Mouse (Mus musculus) granulocyte monocyte progenitor cell, adult 5-6 weeks (primary cell): ENCODE results near the gene Zbtb34. TPM values are rescaled to one million over a fixed set of nuclear protein-coding genes. Genes with fewer than 3 reads are reported as not detected.

Source experiments
- ATAC-seq: replicated peaks from 2 replicates; pipeline ENCODE4 v1.8.0; 2016; ENCODE audit warnings: mild to moderate bottlenecking, moderate TSS enrichment, inconsistent platforms; ENCODE audit not compliant: poor library complexity, severe bottlenecking
- total RNA-seq, 2 experiments: library from RNA; stranded (forward) in 1 of 2; stranded (reverse) in 1 of 2; fragments of 200-712, 200-1000 nt in 1 of 2; fragments of >200 nt in 1 of 2; fragmentation: Nextera tagmentation in 1 of 2; gene quantifications; 2 replicates each; pipeline ENCODE4 v1.2.3; 2014 to 2017

Zbtb34 gene
- total RNA-seq, 2 experiments from 2014 or later: 20.6 to 23.7 TPM

DNA sequence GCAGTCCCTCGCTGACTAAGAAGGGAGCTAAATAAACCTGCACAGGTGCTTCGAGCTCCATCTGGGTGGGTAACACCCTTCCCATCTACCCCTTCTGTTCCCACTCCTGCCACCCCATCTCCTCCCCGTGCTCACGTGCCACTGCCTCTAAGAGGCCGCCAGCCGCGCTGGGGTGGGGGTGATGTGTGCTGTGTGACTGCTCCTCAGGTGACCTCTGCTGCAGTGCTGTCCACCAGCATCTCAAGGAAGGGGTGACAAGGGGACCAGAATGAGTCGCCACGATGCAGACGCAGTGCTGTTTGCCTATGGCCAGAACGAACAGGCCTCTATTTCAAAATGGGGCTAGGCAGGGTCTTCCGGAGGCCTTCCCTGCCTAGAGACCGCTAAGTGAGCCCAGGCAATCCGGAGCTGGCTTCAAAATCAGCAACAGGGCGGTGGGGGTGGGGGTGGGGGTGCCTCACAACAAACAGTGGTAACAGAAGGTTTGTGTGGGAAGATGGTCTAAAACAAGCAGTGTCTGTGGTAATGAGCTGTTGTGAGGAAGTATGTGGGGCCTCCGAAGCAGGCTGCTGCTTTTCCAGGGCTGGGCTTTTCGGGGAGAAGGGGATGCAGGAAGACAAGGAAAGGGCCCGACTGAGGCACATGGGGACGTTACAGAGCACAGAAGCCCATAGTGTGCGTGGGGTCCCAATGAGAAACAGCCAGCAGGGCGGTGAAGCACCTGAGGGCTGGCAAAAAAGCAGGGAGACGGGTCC, 18.2 kb upstream of the Zbtb34 start:
- no peak for ATAC-seq

DNA sequence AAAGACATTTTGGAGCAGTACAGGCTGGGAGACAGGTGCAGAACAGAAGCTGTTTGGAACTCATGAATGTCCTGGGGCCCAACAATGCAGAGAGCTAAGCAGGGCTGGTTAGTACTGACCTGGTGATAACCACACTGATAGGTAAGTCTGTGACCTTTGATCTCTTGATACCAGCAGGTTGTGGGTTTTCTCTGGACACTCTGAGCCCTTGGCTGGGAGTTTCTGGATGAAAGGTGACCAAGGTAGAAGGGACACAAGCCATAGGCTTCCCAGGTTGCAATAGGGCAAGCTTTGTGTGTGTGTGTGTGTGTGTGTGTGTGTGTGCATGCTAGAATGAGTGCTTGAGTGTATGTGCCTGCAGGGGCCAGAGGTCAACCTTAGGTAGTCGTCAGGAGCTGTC, 15.7 kb upstream of the Zbtb34 start:
- ATAC-seq: no peak

DNA sequence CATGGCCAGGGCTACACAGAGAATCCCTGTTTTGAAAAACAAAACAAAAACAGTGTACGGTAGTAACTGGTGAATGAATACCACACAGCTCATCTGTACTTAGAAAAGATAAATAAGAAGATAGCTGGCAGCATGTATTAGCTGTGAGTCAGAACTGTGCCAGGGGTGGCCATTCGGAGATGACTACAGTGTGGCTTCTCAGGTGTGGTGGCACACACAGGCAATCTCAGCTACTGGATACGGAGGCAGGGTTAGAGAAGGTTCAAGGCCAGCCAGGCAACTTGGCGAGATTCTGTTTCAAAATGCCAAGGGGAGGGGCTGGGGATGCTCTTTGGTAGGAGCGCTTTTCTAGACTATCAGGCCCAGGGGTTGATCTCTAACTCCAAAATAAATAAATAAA, 14.6 kb upstream of the Zbtb34 start:
- no peak for ATAC-seq

DNA sequence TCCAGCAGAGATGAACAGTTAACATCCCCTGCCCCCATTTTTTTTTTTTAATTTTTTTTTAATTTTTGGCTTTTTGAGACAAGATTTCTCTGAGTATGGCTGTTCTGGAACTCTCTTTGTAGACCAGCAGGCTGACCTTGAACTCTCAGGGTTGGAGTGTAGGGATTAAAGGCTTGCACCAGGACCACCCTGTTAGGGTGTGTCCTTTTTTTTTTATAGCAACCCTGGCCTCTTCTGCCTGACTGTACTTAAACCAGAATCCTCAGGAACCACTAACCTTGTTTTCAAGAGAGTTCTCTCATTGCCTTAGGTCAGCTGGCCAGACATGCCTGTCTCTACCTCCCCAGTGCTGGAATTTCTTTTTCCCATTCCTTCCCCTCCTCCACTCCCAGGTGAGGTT, 13.7 kb upstream of the Zbtb34 start:
- no peak for ATAC-seq

DNA sequence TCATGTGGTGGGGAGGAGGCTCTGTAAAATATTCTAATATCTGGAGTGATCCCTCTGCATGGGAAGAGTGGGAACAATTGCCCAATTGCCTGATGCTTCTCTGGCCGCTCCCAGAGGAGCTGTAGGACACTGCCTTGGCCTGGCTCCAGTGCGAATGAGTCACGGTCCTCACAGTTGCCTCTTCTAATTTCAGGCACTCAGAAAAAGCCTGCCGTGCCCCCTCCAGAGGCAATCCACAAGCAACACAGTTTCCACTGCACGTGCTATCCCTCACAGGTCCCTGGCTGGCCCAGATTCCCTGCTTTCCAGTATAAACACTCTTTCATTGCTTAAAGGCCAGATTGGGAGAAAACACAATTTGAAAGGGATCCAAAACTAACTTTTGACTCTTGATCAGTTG, 13.2 kb upstream of the Zbtb34 start:
- no peak for ATAC-seq

DNA sequence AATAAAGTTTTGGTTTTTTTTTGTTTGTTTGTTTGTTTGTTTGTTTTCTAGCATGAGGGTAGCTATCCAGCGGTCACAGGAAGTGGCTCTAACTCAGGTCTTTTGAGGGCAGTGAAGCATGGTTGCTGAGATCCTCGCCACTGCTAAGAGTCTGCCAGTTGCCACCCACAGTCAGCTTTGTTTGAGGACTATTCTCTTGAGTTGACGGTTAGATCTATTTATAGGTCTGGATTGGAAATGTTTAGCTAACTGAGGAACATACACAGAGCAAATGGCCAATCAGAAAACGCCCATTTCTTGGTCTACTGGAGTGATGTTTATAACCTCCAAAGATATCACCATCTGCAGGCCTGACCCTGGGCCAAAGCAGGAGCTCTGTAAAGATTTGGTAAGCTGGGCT, 11.6 kb upstream of the Zbtb34 start:
- ATAC-seq: no peak

DNA sequence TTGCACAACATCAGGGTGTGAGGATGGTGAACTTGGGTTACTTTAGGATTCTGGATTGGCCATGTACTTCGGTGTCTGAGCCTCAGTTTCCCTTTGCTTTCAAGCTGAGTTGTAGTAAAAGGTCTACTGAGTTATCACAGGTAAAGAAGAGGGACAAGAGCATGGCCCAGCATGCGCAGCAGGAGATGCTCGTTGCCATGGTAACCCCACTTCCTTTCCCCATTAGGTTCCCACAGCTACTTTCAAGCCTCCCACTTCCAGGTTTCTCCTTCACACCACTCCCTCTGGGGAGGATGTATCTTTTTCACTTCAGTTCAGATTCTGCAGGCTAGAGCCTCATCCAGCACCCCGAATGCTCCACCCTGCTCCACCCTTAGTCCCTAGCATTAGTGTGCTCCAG, 9.8 kb upstream of the Zbtb34 start:
- no peak for ATAC-seq

DNA sequence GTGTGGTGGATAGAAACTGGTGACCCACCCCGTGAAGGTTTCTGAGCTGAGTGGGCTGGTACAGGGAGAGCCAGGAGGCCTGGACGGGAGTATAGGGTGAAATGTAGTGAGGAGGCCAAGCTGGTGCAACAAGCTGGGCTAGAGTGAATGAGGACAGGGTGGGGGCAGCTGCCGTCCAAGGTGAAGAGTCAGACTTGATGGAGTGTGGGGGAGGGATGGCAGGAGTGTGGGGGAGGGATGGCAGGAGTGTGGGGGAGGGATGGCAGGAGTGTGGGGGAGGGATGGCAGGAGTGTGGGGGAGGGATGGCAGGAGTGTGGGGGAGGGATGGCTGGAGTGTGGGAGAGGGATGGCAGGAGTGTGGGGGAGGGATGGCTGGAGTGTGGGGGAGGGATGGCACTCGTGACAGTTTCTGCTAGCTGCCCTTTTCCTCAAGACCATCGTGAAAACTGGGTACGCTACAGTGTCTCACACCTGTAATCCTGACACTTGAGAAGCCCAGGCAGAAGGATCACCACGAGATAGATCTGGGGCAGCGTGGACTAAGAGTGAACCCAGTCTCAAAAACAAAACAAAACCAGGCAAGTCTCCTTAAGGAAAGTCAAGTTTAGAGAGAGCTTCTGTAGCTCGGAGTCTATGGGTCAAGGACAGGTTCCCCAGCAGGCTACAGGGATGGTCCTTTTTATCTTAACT, 9.0 kb upstream of the Zbtb34 start:
- ATAC-seq: no peak

DNA sequence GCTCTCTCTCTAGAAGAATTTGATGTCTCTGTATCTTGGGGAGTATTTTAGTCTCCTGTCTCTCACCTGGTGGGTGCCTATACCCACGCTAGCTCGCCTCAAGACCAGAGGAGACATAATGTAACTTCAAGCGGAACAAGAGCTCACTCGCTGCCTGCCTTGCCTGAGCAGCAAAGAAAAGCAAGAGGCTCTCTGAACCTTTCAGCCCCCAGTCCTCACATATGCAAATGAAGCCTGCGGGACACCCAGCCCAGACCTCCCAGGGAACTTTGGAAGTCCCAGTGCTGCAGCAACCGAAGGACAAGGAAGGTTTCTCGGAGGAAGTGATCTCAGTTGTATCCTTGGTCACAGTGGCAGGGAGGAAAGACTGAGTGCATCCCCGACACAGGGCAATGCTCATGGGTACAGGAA, 8.4 kb upstream of the Zbtb34 start:
- ATAC-seq: no peak

DNA sequence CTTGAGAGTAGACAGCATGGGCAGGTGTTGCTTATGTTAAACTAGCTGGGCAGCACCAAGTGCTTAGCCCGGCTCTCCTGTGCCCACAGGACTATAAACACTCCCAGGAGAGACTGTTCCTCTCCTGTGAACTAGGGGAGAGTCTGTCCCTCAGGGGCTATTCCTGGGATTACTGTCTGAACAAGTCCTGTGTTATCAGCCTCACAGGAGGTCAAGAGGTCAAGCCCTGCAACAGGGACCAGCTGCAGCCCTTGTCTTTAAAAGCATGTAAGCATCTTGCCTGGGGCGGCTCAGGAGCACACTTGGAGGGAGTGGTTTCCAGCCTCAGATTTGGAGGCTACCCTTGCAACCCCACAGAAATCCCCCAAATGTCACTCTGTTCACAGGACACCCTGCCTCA, 7.3 kb upstream of the Zbtb34 start:
- no peak for ATAC-seq

DNA sequence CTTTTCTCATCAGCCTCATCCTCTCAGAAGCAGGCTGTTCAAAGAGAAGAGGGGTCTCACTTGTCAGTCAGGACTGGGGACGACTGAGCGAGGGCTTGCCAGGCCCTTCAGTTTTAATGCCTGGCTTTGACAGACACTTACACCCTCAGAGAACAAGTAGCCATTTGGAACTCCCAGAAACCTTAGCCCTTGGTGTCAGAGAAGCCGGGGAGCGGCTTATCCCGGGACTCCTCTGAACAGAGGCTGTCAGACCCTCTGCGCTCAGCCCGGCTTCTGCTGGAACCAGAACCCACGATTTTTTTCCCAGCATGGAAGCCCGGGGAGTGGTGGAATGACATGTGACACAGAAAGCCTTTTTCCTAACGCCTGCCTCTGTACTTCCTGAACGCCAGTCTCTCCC, 6.1 kb upstream of the Zbtb34 start:
- ATAC-seq: no peak

DNA sequence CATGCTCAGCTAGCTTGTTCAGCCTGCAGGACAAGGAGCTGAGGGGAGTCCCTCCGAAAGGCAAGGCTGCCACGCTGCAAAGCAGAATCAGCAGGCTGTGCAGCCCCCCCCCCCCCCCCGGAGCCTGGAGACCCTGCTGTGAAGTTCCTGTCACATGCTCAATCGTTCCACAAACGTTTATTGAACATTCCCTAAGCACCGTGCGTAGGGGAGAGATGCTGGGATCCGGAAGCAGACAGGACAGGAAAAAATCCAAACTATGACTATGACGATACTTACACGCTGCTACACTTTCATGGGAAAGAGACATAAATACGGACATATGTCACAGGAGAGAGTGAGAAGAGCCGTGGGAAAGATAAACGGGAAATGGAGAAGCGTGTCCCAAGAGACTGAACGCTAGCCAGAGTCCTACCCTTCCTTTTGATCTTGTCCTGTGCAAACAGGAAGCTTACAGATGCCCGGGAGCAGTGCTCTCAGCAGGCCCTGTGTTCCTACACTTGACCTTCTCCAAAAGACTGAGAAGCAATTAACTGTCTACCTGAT, 5.0 kb upstream of the Zbtb34 start:
- peak; percentile 41; the same call in 1 of the 2 replicates for ATAC-seq

DNA sequence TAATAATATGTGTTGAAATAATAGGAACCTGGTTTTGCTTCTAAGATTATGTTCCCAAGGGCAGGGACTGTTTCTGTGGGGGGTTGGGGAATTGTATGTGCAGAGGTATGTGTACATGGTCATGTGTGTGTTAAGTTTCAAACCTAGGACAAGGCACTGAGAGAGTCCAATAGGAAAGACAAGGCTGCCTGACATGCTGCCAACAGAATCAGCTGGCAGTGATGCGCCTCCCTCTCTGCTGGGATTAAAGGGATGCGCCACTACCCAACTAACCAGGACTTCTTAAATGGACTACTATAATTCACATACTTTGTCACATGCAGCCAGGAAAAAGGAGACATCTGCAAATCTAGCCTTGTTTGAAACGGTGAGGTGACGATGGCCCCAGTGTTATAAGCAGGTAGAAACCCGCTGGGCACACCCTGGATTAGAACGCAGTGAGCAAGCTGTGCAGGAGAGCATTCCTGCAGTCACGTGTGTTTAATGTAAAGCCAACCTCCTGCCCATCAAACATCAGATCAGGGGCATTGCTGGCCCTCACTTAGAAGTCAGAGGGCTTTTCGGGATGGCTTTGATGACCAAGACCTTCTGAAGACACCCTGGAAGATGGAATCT, 4.0 kb upstream of the Zbtb34 start:
- ATAC-seq: no peak

DNA sequence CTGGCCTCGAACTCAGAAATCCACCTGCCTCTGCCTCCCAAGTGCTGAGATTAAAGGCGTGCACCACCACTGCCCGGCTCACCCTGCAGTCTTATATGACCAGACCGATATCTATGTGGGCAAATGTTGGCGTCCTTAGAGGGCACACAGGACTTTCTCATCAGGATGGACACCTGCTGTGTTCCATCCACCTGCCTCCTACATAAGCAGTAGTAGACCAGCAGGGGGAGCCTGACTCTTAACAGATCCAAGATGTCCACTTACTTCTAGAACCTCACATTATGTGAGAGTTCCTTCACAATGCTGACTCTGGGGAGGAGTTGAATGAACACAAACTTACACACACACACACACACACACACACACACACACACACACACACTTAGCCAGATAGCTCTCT, 1.8 kb upstream of the Zbtb34 start:
- ATAC-seq: no peak

DNA sequence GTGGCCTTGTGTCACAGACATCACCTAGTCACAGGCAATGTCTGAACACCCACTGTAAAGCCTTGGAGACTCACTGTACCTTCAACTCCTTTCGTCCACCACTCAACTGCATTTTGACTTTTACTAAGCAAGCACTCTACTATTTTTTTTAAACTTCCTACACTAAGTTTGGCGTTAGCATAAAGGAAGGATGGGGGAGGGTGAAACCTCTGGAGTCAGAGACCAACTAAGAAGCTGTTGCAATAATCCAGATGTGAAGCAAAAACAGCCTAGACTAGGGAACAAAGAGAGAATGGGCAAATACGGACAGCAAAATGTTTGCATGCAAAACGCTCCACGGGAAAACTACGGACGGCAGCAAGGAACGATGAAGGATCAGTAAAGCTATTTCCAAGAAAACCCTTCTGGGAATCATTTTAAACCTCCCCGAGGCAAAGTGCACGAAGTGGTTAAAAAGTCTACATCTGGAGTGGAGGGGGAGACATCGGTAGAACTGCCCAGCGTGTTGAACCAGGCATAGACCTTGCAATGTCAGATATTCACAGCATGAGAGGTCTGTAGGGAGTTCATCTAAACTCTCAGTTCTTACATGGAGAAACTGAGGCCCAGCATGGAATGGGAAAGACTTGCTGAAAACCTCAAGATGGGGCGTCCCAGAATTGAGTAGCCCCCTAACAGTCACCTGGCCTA, 898 bp downstream of the Zbtb34 start:
- ATAC-seq: no peak; the same call in 1 of the 2 replicates

DNA sequence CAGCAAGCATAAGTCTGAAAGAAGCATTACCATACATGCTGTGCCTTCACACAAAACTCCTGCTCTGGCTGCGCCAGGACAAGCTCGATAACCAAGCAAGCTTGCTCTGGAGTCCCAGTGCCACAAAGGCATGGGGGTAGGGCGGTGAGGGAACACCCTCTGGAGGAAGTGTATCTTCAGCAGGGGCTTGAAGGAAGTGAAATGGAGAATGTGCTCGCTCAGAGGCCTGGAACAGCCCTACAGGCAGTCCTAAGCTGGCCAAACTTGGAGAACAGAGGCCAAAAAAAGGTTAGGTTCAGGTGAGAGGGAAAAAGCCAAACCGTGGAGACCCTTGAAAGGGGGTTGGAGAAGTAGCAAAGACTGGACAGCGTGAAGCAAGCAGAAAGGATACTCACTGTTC, 1.8 kb downstream of the Zbtb34 start:
- peak; percentile 65 for ATAC-seq

DNA sequence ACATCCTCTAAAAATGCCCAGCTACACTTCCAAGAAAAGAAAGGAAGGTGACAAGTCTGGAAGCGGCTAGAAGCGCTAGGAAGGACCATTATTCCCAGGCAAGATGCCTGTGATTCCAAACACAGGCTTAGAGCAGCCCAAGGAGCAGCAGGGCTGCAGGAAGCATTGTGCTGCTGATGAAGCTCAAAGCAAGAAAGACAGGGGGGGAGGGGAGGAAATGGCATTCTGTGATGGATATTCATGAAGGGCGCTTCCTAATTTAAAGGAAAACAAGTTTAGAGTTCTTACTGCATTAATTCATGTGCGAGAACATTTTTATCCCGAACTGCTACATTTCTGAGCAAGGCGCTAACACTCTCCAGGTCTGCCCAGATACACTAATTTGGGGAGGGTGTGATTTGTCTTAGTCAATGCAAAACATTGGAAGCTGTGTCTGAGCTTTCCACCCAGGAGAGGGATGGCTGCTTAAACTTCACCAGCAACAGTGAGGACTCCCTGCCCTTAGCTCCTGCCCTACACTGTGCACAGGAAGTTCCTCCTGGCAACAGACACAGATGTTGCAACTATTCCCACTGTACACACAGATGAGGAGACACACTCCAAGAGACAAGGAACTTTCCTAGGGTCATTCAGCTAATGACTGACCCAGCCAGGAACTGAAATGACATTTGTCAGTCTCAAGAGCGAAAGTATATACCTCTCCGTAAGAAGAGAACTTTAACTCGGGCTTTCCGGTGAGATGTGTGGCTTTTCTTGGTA, 4.3 kb downstream of the Zbtb34 start:
- peak; percentile 46 for ATAC-seq

DNA sequence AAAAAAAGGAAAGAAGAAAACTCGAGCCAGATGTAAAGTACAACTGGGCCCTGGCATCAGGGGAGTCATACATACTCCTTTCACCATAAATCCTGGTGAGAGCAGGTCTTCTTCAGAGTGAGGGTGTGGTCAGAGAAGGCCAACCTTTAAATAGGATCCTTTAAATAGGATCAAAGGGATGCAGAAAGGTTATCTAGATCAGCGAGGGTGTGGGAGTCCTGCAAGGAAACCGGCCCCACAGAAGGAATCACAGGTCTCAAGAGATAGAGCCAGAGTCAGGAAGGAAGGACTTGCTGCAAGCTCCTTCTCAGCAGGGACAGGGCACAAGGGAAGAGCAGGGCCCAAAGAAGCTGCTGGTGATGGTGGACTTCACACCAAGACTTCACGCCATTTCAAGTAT, 13.7 kb downstream of the Zbtb34 start:
- no peak for ATAC-seq

DNA sequence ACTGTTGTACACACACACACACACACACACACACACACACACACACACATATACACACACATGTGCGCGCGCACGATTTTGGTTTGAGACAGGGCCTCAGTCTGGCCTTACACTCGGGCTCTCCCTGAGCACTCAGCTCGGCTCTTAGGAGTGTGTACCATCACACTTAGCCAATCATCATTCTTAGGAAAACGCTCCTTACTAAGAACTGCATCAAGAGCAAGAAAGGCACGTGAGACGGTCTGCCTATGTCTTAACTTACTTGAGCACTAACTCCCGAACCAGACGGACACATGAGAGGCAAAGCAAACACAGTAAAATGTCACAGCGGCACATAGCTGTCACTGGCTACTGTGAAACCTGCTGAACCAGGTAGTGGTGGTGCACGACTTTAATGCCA, 17.1 kb downstream of the Zbtb34 start:
- ATAC-seq: no peak

DNA sequence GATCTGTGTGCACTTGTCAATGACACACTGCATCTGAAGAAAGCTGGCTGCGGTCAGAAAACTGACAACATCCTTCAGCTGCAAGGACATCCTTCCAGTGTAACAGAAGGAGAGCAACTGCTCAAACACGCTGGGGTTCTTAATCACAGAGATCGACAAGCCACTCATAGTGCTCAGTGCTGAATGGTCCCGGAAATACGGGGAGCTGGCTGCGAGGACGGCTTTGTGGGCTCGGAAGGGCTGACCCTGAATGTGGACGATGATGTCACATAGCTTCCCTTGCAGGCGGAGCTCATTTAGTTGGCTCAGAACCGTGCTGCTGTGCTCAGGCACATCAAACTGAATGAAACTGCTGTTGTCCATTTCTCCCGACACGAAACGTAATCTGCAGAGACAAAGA, 19.0 kb downstream of the Zbtb34 start:
- no peak for ATAC-seq
